Mouse (Mus musculus) lung, postnatal 25 days (tissue): ENCODE results near the gene Dock4.
A peak's percentile ranks its signal among the peaks of the same experiment; 100 is the strongest.
"Not testable (repeated sequence)": the region's sequence is repeated elsewhere in the genome, so short reads cannot be mapped to it uniquely, and the experiment has no call there.

Experiments used
- DNase-seq: peaks from one replicate; pipeline ENCODE4 v3.0.0; 2022; ENCODE audit warnings: low spot score

Gene Dock4

GRCm38 (mm10) chr12:40823631-40824030 is 377.9 kb downstream of the Dock4 start:
- DNase-seq = no peak

GRCm38 (mm10) chr12:40824251-40824650 is 378.5 kb downstream of the Dock4 start:
- DNase-seq = no peak

GRCm38 (mm10) chr12:40825935-40826460 is 380.2 kb downstream of the Dock4 start:
- DNase-seq = peak; percentile 34

GRCm38 (mm10) chr12:40826491-40826890 is 380.7 kb downstream of the Dock4 start:
- DNase-seq = peak; percentile 60

- no peak for DNase-seq
These were observed 382.3 kb downstream of the Dock4 start for GRCm38 (mm10) chr12:40828025-40828424.

- no peak for DNase-seq
These were observed 383.5 kb downstream of the Dock4 start for GRCm38 (mm10) chr12:40829269-40829668.

GRCm38 (mm10) chr12:40832157-40832556 is 386.4 kb downstream of the Dock4 start:
- no peak for DNase-seq

DNA sequence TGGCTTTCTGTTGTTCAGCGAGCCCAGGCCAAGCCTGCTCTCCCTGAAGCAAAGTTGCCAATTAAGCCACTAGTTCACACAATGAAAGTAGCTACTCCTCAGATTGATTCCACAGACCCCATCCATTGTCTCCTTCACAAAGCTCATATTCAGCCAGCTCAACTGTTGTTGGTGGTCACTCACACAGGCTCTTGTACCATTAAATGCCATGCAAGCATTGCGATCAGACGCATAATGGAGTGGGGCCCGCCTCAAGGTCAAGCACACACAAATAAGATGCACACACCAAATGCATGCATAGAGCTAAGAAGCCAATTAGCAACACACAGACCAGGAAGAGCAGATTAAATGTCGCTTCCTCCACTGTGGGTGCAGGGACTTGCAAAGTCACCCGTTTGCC is 391.2 kb downstream of the Dock4 start:
- no peak for DNase-seq

GRCm38 (mm10) chr12:40837597-40838337 is 392.0 kb downstream of the Dock4 start:
- peak; percentile 60 for DNase-seq

GRCm38 (mm10) chr12:40838338-40838695 is 392.6 kb downstream of the Dock4 start:
- DNase-seq = no peak

GRCm38 (mm10) chr12:40838940-40839339 is 393.2 kb downstream of the Dock4 start:
- no peak for DNase-seq

GRCm38 (mm10) chr12:40839817-40840216 is 394.1 kb downstream of the Dock4 start:
- DNase-seq = no peak

- no peak for DNase-seq
These were observed 396.7 kb downstream of the Dock4 start for GRCm38 (mm10) chr12:40842251-40842988.

GRCm38 (mm10) chr12:40842991-40843390 is 397.2 kb downstream of the Dock4 start:
- DNase-seq = no peak

- no peak for DNase-seq
These were observed 397.8 kb downstream of the Dock4 start for GRCm38 (mm10) chr12:40843474-40844080.

DNA sequence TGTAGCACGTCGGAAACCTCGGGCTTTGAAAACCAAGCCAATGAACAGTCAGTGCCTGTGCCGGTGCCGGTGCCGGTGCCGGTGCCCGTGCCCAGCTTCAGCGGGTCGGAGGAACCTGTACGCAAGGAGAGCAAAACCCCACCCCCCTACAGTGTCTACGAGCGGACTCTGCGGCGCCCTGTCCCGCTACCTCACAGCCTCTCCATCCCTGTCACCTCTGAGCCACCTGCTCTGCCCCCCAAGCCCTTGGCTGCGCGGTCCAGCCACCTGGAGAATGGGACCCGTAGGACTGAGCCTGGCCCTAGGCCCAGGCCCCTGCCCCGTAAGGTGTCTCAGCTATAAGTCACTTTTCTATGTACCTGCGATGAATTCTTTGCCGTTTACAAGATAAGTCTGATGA is 398.6 kb downstream of the Dock4 start:
- DNase-seq = no peak

DNA sequence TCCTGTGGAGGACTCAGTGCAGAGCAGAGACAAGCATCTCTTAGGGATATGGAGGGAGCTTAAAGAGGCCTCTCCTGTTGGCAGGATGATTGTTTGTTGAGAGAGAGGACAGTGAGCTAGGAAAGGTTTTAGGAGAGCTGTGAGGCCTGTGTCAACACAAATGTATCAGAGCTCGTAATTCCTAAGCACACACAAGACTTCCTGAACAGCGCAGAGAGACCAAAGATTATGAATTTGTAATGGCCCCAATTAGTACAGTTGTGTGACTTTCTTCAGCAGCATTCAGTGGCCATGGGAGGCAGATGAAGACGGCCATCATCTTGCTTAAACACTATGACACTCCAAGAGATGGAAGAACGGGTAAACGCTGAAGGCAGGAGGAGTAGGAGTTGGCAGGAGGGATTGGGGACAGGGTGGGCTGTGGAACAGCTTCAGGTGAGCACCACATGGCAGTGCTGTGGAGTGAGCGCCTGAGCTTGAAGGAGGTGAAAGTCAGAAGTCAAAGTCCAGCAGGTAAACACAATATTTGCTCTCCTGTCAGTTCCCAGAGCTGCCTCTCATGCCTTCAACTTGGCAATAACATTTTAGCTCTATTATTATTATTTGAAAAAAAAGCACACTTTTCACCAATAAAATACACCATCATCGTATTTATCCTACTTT is 409.1 kb downstream of the Dock4 start:
- DNase-seq = no peak

- DNase-seq = no peak
These were observed 411.7 kb downstream of the Dock4 start for GRCm38 (mm10) chr12:40857466-40857865.

DNA sequence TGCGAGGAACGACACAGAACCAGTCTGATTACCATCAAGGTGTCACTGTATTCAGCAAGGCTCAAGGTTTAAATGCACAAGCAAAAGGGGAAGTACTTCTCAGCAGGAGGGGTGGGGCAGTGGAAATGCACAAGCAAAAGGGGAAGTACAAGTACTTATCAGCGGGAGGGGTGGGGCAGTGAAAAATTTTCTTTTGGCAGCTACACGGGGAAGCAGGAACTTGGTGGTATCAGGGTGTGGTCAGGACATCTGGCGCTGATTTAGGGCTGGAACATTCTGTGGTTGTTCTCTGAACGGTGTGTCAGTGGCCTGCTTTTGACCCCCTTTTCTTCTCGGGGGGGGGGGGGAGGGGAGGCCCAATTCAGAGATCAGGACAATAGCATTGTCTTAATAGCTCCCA is 413.0 kb downstream of the Dock4 start:
- not testable (repeated sequence) for DNase-seq

DNA sequence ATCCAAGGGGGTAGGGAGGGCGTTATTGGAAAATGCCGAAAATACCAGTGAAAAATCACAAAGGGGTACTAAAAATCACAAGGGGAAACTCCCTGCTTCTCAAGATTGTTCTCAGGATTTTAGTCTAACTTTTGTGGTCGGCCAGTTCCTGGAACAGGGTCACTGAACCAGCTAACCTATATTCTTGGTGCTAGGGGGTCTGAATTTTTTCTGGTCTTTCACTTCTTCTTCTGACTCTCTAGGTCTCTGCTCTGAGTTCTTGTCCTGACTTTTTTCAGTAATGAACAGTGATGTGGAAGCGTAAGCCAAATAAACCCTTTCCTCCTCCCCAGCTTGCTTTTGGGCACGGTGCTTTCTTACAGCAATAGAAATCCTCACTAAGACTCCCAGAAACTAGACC is 424.6 kb downstream of the Dock4 start:
- no peak for DNase-seq

- DNase-seq = no peak
These were observed 427.0 kb downstream of the Dock4 start for GRCm38 (mm10) chr12:40872716-40873115.

DNA sequence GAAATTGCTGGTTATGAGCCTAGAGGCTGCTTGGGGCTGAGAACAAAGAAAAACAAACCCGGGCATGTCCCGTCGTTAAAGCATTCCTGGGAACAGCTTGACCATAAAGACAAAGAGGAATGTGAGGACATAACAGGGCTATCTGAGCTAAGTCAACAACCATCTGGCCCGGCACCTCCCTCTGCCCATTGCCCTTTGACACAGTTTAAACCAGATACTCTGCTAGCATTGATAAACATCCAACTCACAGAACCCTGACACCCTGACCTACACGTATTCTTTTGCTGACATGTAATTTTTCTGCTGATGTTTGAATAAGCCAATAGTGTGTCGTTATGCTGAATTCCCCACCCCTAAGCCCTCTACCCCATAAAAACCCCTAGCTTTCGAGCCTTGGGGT is 427.5 kb downstream of the Dock4 start:
- DNase-seq = not testable (repeated sequence)
